Mouse (Mus musculus) CH12.LX (cell line): ENCODE measurements at regions not wholly inside any gene's neighbourhood (a gene's known extent, or its start where the extent isn't known, plus 50 kb on each side); places are given as distances from the start of the nearest gene placed in this dataset.

Experiments
- DNase-seq: peaks from one replicate; pipeline ENCODE4 v3.0.0-alpha.2; 2013; ENCODE audit errors: extremely low read depth
- H3K27ac ChIP-seq: 2 replicates; pipeline ENCODE4 v1.5.1; 2012; ENCODE audit warnings: low read depth, mild to moderate bottlenecking, control low read depth, moderate library complexity; ENCODE audit not compliant: insufficient read depth
- H3K27me3 ChIP-seq: replicated peaks from 2 replicates; pipeline ENCODE3; 2012; ENCODE audit warnings: inconsistent platforms
- H3K36me3 ChIP-seq, 2 experiments: replicated peaks in 1 of 2; 2 replicates each; pipeline versions ENCODE3 to v1.6.1; 2012; ENCODE audit warnings: inconsistent platforms in 1 of 2, low read length in 1 of 2, mild to moderate bottlenecking in 1 of 2, mixed read lengths in 1 of 2, moderate library complexity in 1 of 2; ENCODE audit not compliant: control insufficient read depth in 1 of 2, insufficient read depth in 1 of 2
- H3K4me1 ChIP-seq, 2 experiments: 2 replicates each; pipeline ENCODE4 v1.6.1; 2012; ENCODE audit warnings: inconsistent platforms in 1 of 2, moderate library complexity in 1 of 2; ENCODE audit not compliant: insufficient read depth in 2 of 2, control insufficient read depth in 1 of 2
- H3K4me2 ChIP-seq: 2 replicates; pipeline ENCODE4 v1.6.1; 2012; ENCODE audit warnings: low read depth, mild to moderate bottlenecking, control low read depth; ENCODE audit not compliant: poor library complexity, insufficient read depth, severe bottlenecking
- H3K4me3 ChIP-seq, 3 experiments: fragments of 150-350 bp in 1 of 3; sonication (generic) in 1 of 3; replicated peaks in 1 of 3; 2 replicates each; pipeline versions ENCODE3 to v1.5.1; 2011 to 2012; ENCODE audit warnings: low read depth in 2 of 3, low read length in 2 of 3, mild to moderate bottlenecking in 2 of 3, moderate library complexity in 2 of 3, control low read depth in 1 of 3, improper control_type of control experiment in 1 of 3, inconsistent platforms in 1 of 3, mixed read lengths in 1 of 3; ENCODE audit not compliant: poor library complexity in 1 of 3
- H3K79me2 ChIP-seq: replicated peaks from 2 replicates; pipeline ENCODE4 v1.6.1; 2012; ENCODE audit warnings: mild to moderate bottlenecking, moderate library complexity; ENCODE audit not compliant: control insufficient read depth, poor library complexity, insufficient read depth, severe bottlenecking; ENCODE audit errors: extremely low read depth
- H3K9ac ChIP-seq: 2 replicates; pipeline ENCODE4 v1.6.1; 2012; ENCODE audit warnings: low read depth, mild to moderate bottlenecking, control low read depth, moderate library complexity; ENCODE audit not compliant: insufficient read depth
- H3K9me3 ChIP-seq: replicated peaks from 2 replicates; pipeline ENCODE3; 2012; ENCODE audit warnings: low read length, inconsistent platforms, mixed read lengths
- BHLHE40 ChIP-seq: IDR thresholded peaks from 2 replicates; pipeline ENCODE4 v1.6.1; 2011; ENCODE audit warnings: mild to moderate bottlenecking, low read depth, low read length, improper control_type of control experiment
- CHD1 ChIP-seq: IDR thresholded peaks from 2 replicates; pipeline ENCODE4 v1.6.1; 2012; ENCODE audit warnings: low read depth, low read length, improper control_type of control experiment, inconsistent platforms
- CHD2 ChIP-seq: IDR thresholded peaks from 2 replicates; pipeline ENCODE4 v1.6.1; 2011; ENCODE audit warnings: low read length, improper control_type of control experiment
- CTCF ChIP-seq, 2 experiments: IDR thresholded peaks in 1 of 2; conservative IDR thresholded peaks in 1 of 2; 2 replicates each; pipeline ENCODE4 v1.5.1; 2011 to 2012; ENCODE audit warnings: low read depth in 2 of 2, low read length in 2 of 2, improper control_type of control experiment in 1 of 2, inconsistent platforms in 1 of 2, mild to moderate bottlenecking in 1 of 2, moderate library complexity in 1 of 2
- E2F4 ChIP-seq: IDR thresholded peaks from 2 replicates; pipeline ENCODE4 v1.6.1; 2011; ENCODE audit warnings: low read depth, low read length, improper control_type of control experiment; ENCODE audit not compliant: insufficient replicate concordance
- ELF1 ChIP-seq: IDR thresholded peaks from 2 replicates; pipeline ENCODE4 v1.6.1; 2014; ENCODE audit warnings: low read depth, mild to moderate bottlenecking, inconsistent platforms, low read length, improper control_type of control experiment
- ETS1 ChIP-seq: conservative IDR thresholded peaks from 2 replicates; pipeline ENCODE4 v1.6.1; 2012; ENCODE audit warnings: low read depth, mild to moderate bottlenecking, inconsistent platforms, low read length, improper control_type of control experiment, moderate library complexity
- JUND ChIP-seq: conservative IDR thresholded peaks from 2 replicates; pipeline ENCODE4 v1.6.1; 2011; ENCODE audit warnings: low read depth, low read length, improper control_type of control experiment
- KAT2A ChIP-seq: IDR thresholded peaks from 2 replicates; pipeline ENCODE4 v1.6.1; 2012; ENCODE audit warnings: low read length, improper control_type of control experiment, inconsistent platforms; ENCODE audit not compliant: insufficient replicate concordance
- MAX ChIP-seq: IDR thresholded peaks from 2 replicates; pipeline ENCODE4 v1.6.1; 2011; ENCODE audit warnings: low read length, improper control_type of control experiment
- MAZ ChIP-seq: IDR thresholded peaks from 2 replicates; pipeline ENCODE4 v1.6.1; 2012; ENCODE audit warnings: low read depth, mild to moderate bottlenecking, inconsistent platforms, low read length, improper control_type of control experiment, moderate library complexity
- MYC ChIP-seq: IDR thresholded peaks from 2 replicates; pipeline ENCODE4 v1.6.1; 2011; ENCODE audit warnings: low read depth, mild to moderate bottlenecking, improper control_type of control experiment, low read length
- NELFE ChIP-seq: IDR thresholded peaks from 2 replicates; pipeline ENCODE4 v1.6.1; 2011; ENCODE audit warnings: low read depth, low read length, improper control_type of control experiment
- NRF1 ChIP-seq: IDR thresholded peaks from 2 replicates; pipeline ENCODE4 v1.6.1; 2014; ENCODE audit warnings: low read depth, mild to moderate bottlenecking, inconsistent platforms, low read length, improper control_type of control experiment, moderate library complexity
- PAX5 ChIP-seq: IDR thresholded peaks from 2 replicates; pipeline ENCODE4 v1.6.1; 2012; ENCODE audit warnings: low read length, inconsistent platforms, mixed read lengths
- POLR2A ChIP-seq: IDR thresholded peaks from 2 replicates; pipeline ENCODE4 v1.6.1; 2011; ENCODE audit warnings: low read depth, mild to moderate bottlenecking, improper control_type of control experiment, low read length
- POLR2AphosphoS2 ChIP-seq: IDR thresholded peaks from 2 replicates; pipeline ENCODE4 v1.6.1; 2011; ENCODE audit warnings: low read depth, low read length, improper control_type of control experiment
- SIN3A ChIP-seq: IDR thresholded peaks from 2 replicates; pipeline ENCODE4 v1.6.1; 2012; ENCODE audit warnings: low read length, improper control_type of control experiment, inconsistent platforms
- SMC3 ChIP-seq: IDR thresholded peaks from 2 replicates; pipeline ENCODE4 v1.6.1; 2011; ENCODE audit warnings: low read depth, low read length, improper control_type of control experiment
- TCF12 ChIP-seq: IDR thresholded peaks from 2 replicates; pipeline ENCODE4 v1.6.1; 2014; ENCODE audit warnings: low read depth, mild to moderate bottlenecking, inconsistent platforms, low read length, improper control_type of control experiment
- UBTF ChIP-seq: IDR thresholded peaks from 2 replicates; pipeline ENCODE4 v1.6.1; 2012; ENCODE audit warnings: low read depth, mild to moderate bottlenecking, inconsistent platforms, low read length, improper control_type of control experiment, moderate library complexity
- USF1 ChIP-seq: IDR thresholded peaks from 2 replicates; pipeline ENCODE4 v1.6.1; 2014; ENCODE audit warnings: low read depth, mild to moderate bottlenecking, inconsistent platforms, low read length, improper control_type of control experiment
- USF2 ChIP-seq: conservative IDR thresholded peaks from 2 replicates; pipeline ENCODE4 v1.6.1; 2011; ENCODE audit warnings: low read depth, low read length, improper control_type of control experiment
- ZKSCAN1 ChIP-seq: IDR thresholded peaks from 2 replicates; pipeline ENCODE4 v1.6.1; 2012; ENCODE audit warnings: low read depth, inconsistent platforms, low read length, improper control_type of control experiment, borderline replicate concordance
- ZMIZ1 ChIP-seq: IDR thresholded peaks from 2 replicates; pipeline ENCODE4 v1.6.1; 2012; ENCODE audit warnings: low read depth, mild to moderate bottlenecking, inconsistent platforms, low read length, improper control_type of control experiment
- ZNF384 ChIP-seq: IDR thresholded peaks from 2 replicates; pipeline ENCODE4 v1.6.1; 2012; ENCODE audit warnings: low read depth, low read length, improper control_type of control experiment, inconsistent platforms
- dilution Hi-C: fragments of 300-500 bp; cut with MboI; formaldehyde crosslinking; loops from 2 replicates; pipeline ENCODE4 v1.14.3; 2020; ENCODE audit warnings: low sequenced_read_pairs; ENCODE audit not compliant: extremely low pct_unique_long_range_greater_than_20kb, extremely low pct_ligation_motif_present
- in situ Hi-C: fragments of 300-500 bp; cut with MboI; formaldehyde crosslinking; loops from 3 replicates; pipeline ENCODE4 v1.14.3; 2019; ENCODE audit warnings: low sequenced_read_pairs, low pct_ligation_motif_present, low pct_unique_long_range_greater_than_20kb, mixed read lengths

- Histone ChIP-seq H3K4me1 (no peaks in the 10 kb centered on the region), H3K4me2 (no peak overlapping the region), H3K4me3 (no peak overlapping the region), H3K36me3 (no peaks in the 10 kb centered on the region), H3K27me3 (no peaks in the 10 kb centered on the region), H3K9me3 (no peaks in the 10 kb centered on the region), H3K79me2 (no peaks in the 10 kb centered on the region), H3K9ac (no peak overlapping the region), H3K27ac (no peak overlapping the region)
- DNase-seq = no peak
- in situ Hi-C loops (no loop called here), dilution Hi-C loops (no loop called here)
- TF ChIP-seq NELFE (no peak), USF2 (no peak), ZNF384 (no peak), JUND (no peak), MAZ (no peak), E2F4 (no peak), ELF1 (no peak), SIN3A (no peak), ZKSCAN1 (no peak), TCF12 (no peak), UBTF (no peak), BHLHE40 (no peak), PAX5 (no peak), MAX (no peak), SMC3 (no peak), CHD1 (no peak), POLR2A (no peak)
Observed at GRCm38 (mm10) chr11:18413769-18414168, 460.1 kb upstream of the Etaa1 start.

- no peaks in the 10 kb centered on the region for H3K36me3 ChIP-seq
- H3K27me3 ChIP-seq = no peaks in the 10 kb centered on the region
- H3K9me3 ChIP-seq = no peaks in the 10 kb centered on the region
- no peaks in the 10 kb centered on the region for H3K4me1 ChIP-seq
- dilution Hi-C loops (no loop called here), in situ Hi-C loops (no loop called here)
- no peak for DNase-seq
- no peak overlapping the region for H3K9ac ChIP-seq
- no peaks in the 10 kb centered on the region for H3K79me2 ChIP-seq
- TF ChIP-seq E2F4 (no peak), TCF12 (no peak), SMC3 (no peak), CHD1 (no peak), ZKSCAN1 (no peak), PAX5 (no peak), ETS1 (no peak), USF1 (no peak), BHLHE40 (no peak), POLR2AphosphoS2 (no peak), CTCF (conservative IDR thresholded peaks at IDR 0.05 in 1 of 2, IDR thresholded peaks at IDR 0.05 in 1 of 2; ENCODE audit: low read depth in 2 of 2, low read length in 2 of 2) (no peak), NRF1 (no peak), UBTF (no peak), POLR2A (no peak), CHD2 (no peak), ZMIZ1 (no peak), USF2 (no peak), MYC (no peak), KAT2A (no peak)
- TF ChIP-seq, all 38 proteins: peak for 0
- H3K4me2 ChIP-seq = no peak overlapping the region
- no peak overlapping the region for H3K4me3 ChIP-seq
- H3K27ac ChIP-seq = no peak overlapping the region
Observed at GRCm38 (mm10) chr11:18408071-18408752, 454.5 kb upstream of the Etaa1 start.
